Mouse (Mus musculus) kidney, adult 18-20 months (tissue): ENCODE measurements around the gene Nfia.
A peak's percentile ranks its signal among the peaks of the same experiment; 100 is the strongest.

Experiments
- DNase-seq: peaks from one replicate; pipeline ENCODE4 v3.0.0; 2021

The Nfia gene

GRCm38 (mm10) chr4:97968786-97969348 lies 196.3 kb downstream of the Nfia start:
- no peak for DNase-seq

GRCm38 (mm10) chr4:97973064-97973463 lies 200.5 kb downstream of the Nfia start:
- no peak for DNase-seq

GRCm38 (mm10) chr4:97974037-97974436 lies 201.5 kb downstream of the Nfia start:
- DNase-seq = no peak

- DNase-seq = no peak
Observed at GRCm38 (mm10) chr4:97976891-97977290, 204.4 kb downstream of the Nfia start.

- no peak for DNase-seq
Observed at GRCm38 (mm10) chr4:97984361-97984760, 211.8 kb downstream of the Nfia start.

GRCm38 (mm10) chr4:97986056-97986734 lies 213.7 kb downstream of the Nfia start:
- DNase-seq = peak; percentile 32

DNA sequence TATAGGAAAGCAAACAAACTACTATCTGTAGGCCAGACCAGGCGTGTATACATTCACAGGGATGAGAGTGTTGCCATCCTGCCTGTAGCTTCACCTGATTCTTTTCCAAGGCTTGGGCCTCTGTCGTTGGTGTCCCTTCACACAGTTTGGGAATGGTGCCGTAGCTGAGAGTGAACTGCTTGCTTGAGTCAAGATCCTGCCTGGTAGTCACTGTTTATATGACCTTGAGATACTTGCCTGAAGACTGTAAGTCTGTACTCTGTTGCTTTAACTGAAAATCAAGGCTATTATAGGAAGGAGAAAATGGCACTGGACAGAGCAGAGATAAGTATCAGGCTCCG lies 214.2 kb downstream of the Nfia start:
- DNase-seq = peak; percentile 21

DNA sequence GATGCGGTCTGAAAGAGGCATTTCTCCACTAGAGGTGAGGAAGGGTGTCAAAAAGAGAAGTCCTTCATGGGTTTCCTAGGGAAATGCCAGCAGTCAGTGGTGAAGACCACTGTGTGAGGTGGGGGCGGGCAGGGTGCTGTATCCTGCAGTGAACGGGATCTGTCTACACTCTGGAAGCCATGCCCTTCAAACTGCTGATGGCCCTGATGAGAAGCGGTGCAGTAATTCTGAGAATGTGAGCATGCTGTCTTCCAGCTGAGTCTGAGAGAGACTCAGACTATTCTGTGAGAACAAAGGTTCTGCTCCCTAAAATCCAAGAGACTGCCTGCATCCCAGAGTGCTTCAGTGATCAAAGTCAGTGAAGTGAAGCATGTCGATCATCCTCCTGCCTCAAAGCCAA lies 216.2 kb downstream of the Nfia start:
- DNase-seq = no peak

- no peak for DNase-seq
Observed at GRCm38 (mm10) chr4:97990431-97990830, 217.9 kb downstream of the Nfia start.

DNA sequence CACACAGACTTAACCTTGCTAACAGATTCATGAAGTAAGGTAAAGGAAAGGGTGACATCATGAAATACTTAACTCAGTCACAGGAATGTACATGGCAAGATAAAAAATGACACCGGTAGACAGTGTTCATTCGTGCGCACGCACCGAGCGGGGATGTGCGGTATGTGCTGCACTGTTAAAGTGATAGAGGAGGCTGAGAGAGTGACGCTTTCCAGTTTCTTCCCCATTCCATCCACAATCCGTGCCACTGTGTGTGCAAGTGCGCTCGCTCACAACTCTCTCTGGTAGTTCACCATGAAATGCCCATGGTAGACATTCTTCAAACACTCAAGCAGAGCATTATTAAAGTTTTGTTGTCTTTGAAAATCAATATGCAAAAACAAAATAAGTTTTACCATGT lies 218.9 kb downstream of the Nfia start:
- no peak for DNase-seq

DNA sequence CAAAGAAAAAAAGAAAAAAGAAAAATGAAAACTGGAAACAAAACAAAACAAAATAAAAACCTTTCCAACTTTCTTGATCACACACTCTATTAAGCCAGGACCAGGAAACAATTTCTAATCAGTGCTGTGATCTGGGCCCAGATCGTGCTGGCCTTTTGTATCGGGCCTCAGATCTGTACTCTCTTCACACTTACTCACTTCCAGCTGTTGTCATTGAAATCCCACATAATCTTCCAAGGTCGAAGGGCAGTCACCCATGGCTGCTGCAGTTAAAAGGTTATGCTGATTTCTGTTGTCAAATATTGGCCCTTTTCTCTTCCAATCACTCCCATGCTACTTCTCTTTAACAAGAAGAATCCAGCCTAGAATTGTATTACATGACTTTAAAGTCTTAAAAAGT lies 219.3 kb downstream of the Nfia start:
- no peak for DNase-seq

DNA sequence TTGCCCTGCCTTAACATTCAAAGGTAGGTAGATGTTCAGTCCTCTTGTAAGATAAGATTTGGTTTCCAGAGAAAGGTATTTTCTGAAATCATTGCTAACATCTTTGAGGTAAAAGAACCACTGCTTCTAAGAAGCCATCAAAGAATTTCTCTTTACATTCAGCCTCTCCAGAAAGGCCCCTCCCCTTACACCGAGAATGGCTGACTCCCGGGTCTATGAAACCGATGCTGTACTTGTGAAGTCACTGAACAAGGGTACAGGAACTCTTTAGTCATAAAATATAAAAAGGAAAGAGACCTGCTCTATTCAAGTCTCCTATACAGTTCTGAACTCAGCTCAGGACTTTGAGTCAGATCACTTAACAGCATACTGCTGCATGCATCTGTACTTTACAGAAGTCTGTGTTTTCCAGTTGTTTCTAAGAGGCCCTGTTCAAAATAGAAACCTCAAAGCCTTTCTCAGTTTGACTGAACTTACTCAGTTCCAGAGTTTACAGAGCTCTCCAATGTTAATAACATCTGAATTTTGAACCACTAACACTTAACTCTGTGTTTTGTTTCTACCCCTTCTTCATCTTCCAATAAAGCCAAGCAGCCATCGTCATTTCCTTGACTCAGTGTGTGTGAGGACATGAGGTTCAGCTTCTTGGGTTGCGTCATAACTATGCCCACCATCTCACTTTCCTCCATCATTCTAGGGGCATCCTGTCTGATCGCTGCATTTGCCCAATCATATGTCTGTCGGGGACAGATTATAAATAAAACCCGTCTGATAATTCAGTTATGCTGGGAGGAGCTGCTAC lies 223.6 kb downstream of the Nfia start:
- DNase-seq = no peak

- DNase-seq = no peak
Observed at GRCm38 (mm10) chr4:97997151-97997817, 224.8 kb downstream of the Nfia start.

DNA sequence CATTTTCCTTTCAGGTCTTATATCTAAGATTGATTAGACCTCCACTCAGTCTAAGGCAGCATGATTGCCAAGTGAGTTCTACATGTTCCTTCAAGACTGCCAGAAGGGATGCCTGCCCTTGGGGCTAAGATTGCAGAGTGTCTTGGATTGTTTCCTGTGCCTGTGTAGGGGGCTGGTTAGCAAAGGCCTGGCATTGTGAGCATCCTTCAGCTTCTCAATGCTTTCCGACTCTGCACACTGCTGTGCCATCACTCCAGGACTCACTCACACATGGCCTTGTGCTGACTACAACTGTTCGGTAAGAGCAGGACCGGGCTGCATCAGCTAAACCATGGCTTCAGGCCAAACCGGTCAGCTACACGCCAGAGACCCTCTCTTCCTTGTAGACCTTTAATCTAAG lies 229.7 kb downstream of the Nfia start:
- no peak for DNase-seq

DNA sequence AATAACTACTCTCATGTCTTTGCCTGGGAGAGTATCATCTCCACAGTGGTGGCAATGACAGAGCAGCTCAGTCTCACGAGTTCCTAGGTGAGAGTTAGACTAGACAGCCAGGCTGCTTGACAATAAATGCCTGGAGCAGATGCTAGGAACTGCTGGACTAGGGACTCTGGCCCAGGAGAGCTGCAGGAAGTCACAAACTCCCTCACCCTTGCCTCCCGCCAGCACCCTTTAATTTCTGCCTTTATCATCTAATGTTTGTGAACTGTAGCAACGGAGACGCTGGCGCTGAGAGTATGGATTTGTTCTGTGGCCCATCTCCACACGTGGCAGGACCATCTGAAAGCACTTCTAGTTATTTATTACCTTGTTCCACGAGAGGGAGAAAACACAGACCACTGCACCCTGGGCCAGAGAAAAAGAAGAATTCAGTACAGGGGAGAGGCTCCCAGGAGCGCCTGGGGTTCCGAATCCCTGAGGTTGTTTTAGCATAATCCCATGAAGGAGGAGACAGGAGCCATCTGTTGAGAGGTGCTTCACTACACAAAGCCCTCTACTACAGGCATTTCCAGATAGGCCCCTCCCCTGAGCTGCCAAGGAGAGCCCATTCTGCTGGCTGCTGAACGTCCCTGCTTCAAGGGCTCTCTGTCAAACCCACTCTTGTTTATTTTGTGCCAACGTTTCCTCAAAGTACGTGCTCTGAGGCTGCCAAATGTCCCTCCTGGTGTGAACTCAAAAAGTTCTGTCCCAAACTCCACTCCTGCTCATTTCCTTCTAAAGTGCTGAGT lies 231.0 kb downstream of the Nfia start:
- peak; percentile 47 for DNase-seq

DNA sequence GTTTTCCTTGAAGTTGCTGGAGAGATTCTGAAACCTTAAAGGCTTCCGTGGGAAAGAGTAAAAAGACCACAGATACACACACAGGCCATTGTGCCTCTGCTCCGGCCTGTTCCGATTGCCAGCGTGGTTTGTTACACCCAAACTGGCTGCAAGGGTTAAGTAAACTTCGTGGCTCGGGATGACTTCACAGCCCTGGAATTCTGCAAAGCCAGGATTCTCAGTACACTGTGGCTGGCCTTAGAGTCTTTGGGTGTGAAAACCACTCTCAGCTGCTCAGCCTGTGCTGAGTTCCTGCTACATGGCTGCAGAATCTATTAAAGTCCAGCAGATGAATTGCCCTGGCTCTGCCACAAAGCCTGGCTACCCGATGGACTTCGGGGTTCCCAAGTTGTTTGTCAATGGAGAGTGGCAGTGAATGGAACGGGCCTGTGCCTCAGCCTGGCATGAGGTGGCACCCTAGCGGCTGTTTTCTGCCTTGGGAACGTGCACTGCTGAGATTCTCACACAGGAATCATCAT lies 231.6 kb downstream of the Nfia start:
- DNase-seq = peak; percentile 74

- no peak for DNase-seq
Observed at GRCm38 (mm10) chr4:98004986-98005385, 232.5 kb downstream of the Nfia start.

DNA sequence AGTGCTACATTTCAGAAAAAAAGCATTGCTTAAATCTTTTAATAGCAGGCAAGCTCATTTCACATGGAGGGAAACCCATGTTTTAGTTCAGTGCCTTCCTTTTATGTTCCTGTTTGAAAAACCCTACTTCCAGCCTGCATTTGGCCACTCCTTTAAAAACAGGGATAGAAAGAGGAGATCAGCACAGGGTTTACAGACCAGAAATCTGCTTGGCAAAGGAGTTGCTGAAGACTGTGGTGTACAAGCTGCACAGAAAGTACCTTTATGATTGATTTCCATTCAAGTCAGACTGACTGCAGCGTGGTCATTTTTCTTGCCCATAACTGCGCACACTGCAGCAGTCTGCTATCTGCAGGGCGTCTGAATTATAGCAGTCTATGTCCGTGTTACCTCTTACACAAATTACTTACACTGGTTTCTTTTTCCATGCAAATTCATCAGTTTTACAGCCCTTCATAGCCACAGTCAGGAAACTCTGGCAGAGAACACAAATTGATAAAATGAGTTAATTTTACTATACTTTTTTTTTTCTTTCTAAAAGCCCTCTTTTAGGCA lies 236.4 kb downstream of the Nfia start:
- DNase-seq = no peak

DNA sequence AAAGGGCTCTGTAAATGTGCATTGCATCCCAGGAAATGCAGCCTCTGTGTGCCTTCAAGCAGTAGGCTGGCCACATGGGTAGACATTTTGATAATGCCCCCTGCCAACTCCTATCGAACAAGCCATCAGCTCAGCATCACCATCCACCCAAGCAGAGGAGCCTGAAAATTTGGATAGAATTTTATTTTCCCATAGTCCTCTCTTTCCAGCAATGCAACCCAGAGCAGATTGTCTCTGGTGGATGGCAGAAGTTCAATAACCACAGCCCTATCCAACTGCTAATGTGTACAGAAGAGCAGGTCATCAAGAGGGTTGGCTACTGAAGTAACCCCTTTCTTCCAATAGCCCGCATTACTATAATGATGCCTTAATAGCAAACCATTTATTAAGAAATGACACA lies 237.4 kb downstream of the Nfia start:
- DNase-seq = no peak

GRCm38 (mm10) chr4:98019811-98020210 lies 247.3 kb downstream of the Nfia start:
- DNase-seq = no peak

DNA sequence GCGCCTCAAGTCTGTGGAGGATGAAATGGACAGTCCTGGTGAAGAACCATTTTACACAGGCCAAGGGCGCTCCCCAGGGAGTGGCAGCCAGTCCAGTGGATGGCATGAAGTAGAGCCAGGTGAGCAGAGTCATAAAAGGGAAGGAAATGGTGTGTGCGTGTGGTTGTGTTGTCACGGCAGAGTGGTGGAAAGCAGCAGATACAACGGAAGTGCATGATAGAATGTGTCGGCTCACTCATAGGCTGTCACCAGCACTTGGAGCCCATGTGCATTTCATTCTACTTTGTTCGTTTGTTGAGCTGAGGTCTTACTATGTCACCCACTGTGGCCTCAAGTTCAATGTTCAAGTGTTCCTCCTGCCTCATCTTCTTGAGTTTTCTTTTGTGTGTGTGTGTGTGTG lies 248.3 kb downstream of the Nfia start:
- no peak for DNase-seq

- no peak for DNase-seq
Observed at GRCm38 (mm10) chr4:98023245-98023792, 250.8 kb downstream of the Nfia start.
